Mouse (Mus musculus): ENCODE data around the gene Adprh. TPM values are rescaled to one million over a fixed set of nuclear protein-coding genes. Genes with fewer than 3 reads are reported as not detected.

The Adprh gene
- polyA plus RNA-seq, 1 experiment from 2014 or later: 90.5 TPM

DNA sequence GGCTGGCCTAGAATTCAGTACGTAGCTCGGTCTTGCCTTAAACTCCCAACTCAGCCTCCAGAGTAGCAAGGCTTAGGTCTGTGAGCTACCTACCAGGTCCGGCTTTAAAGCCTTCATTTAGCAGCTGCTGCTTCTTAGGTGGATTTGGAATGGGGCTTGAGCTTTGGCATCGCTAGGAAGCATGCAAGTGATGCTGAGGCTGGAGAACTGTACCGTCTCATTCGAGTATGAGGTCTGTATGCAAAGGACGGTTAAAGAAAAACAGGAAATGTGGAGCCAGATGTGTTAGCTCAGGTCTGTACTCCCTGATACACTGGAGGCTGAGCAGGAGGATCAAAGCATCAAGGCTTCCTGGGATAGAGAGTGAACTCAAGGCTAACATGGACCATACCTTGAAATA, 9.7 kb upstream of the Adprh start:
- 69% methylated on average over 7 of the region's 7 CpGs for WGBS
- Histone ChIP-seq H3K9ac (ENCODE audit: low read length) (no peak overlapping the region), H3K9me3 (ENCODE audit: control insufficient read depth, low read length) (no peaks in the 10 kb centered on the region), H3K4me1 (ENCODE audit: control insufficient read depth in 2 of 2, insufficient read depth in 2 of 2, low read length in 2 of 2) (peaks cover 2% of the 10 kb centered on the region in 2 experiments; a peak in 2 of 4 replicates), H3K27me3 (ENCODE audit: control insufficient read depth, insufficient read depth, low read length) (no peaks in the 10 kb centered on the region), H3K4me2 (ENCODE audit: low read length) (no peak overlapping the region), H3K36me3 (ENCODE audit: control insufficient read depth, insufficient read depth, low read length) (no peaks in the 10 kb centered on the region), H3K4me3 (ENCODE audit: control insufficient read depth in 1 of 2, insufficient read depth in 1 of 2, low read depth in 1 of 2, low read length in 2 of 2) (no peak overlapping the region), H3K27ac (replicated peaks in 1 of 2; ENCODE audit: control insufficient read depth in 1 of 2, insufficient read depth in 1 of 2, low read depth in 2 of 2, low read length in 2 of 2) (no peak overlapping the region)
- no peak for ATAC-seq (ENCODE audit: insufficient number of reproducible peaks, insufficient read depth, low FRiP score, low read depth)

DNA sequence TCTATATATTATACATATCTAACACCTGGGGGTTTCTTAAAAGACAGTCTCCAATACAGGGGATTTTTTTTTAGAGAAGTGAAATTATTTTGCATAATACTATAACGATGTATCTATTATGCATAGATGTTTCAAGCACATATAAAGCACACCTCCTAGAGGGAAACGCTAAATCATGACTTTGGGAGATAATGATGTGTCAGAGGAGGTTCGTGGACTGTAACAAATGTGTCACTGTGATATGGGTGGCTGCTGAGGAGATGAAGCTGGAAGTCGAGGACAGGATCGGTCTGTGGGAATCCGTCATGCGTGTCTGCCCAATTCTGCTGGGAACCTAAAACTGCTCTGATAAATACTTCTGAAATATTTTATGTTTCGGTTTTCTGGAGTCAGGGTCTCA, 9.2 kb upstream of the Adprh start:
- Histone ChIP-seq H3K4me2 (ENCODE audit: low read length) (no peak overlapping the region), H3K4me1 (ENCODE audit: control insufficient read depth in 2 of 2, insufficient read depth in 2 of 2, low read length in 2 of 2) (no peaks in the 10 kb centered on the region), H3K27ac (replicated peaks in 1 of 2; ENCODE audit: control insufficient read depth in 1 of 2, insufficient read depth in 1 of 2, low read depth in 2 of 2, low read length in 2 of 2) (no peak overlapping the region), H3K9ac (ENCODE audit: low read length) (no peak overlapping the region), H3K9me3 (ENCODE audit: control insufficient read depth, low read length) (no peaks in the 10 kb centered on the region), H3K4me3 (ENCODE audit: control insufficient read depth in 1 of 2, insufficient read depth in 1 of 2, low read depth in 1 of 2, low read length in 2 of 2) (no peak overlapping the region), H3K36me3 (ENCODE audit: control insufficient read depth, insufficient read depth, low read length) (no peaks in the 10 kb centered on the region), H3K27me3 (ENCODE audit: control insufficient read depth, insufficient read depth, low read length) (no peaks in the 10 kb centered on the region)
- no peak for ATAC-seq (ENCODE audit: insufficient number of reproducible peaks, insufficient read depth, low FRiP score, low read depth)
- 76% methylated on average over 8 of the region's 8 CpGs for WGBS

DNA sequence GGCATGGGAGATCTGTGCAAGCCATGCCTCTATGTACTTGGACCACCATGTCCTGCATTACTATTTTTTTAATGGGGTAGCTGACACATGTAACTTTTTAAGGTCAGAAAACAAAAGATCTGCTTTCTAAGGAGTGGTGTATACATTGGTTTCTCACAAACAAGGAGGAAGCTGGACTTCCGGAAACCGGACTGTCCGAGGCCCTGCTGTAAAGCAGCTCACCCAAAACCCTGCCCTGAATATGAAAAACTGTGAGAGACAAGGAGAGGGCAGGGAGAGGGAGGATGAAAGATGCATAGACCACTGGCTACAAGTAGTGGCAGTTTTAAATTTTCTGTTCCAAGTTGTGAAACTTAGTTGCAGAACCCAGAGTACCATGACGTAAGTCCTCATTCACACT, 7.5 kb upstream of the Adprh start:
- Histone ChIP-seq H3K9ac (ENCODE audit: low read length) (no peak overlapping the region), H3K27me3 (ENCODE audit: control insufficient read depth, insufficient read depth, low read length) (no peaks in the 10 kb centered on the region), H3K9me3 (ENCODE audit: control insufficient read depth, low read length) (no peaks in the 10 kb centered on the region), H3K4me2 (ENCODE audit: low read length) (no peak overlapping the region), H3K4me3 (ENCODE audit: control insufficient read depth in 1 of 2, insufficient read depth in 1 of 2, low read depth in 1 of 2, low read length in 2 of 2) (no peak overlapping the region), H3K4me1 (ENCODE audit: control insufficient read depth in 2 of 2, insufficient read depth in 2 of 2, low read length in 2 of 2) (no peaks in the 10 kb centered on the region), H3K36me3 (ENCODE audit: control insufficient read depth, insufficient read depth, low read length) (no peaks in the 10 kb centered on the region), H3K27ac (replicated peaks in 1 of 2; ENCODE audit: control insufficient read depth in 1 of 2, insufficient read depth in 1 of 2, low read depth in 2 of 2, low read length in 2 of 2) (no peak overlapping the region)
- WGBS: 88% methylated on average over 4 of the region's 4 CpGs
- no peak for ATAC-seq (ENCODE audit: insufficient number of reproducible peaks, insufficient read depth, low FRiP score, low read depth)

DNA sequence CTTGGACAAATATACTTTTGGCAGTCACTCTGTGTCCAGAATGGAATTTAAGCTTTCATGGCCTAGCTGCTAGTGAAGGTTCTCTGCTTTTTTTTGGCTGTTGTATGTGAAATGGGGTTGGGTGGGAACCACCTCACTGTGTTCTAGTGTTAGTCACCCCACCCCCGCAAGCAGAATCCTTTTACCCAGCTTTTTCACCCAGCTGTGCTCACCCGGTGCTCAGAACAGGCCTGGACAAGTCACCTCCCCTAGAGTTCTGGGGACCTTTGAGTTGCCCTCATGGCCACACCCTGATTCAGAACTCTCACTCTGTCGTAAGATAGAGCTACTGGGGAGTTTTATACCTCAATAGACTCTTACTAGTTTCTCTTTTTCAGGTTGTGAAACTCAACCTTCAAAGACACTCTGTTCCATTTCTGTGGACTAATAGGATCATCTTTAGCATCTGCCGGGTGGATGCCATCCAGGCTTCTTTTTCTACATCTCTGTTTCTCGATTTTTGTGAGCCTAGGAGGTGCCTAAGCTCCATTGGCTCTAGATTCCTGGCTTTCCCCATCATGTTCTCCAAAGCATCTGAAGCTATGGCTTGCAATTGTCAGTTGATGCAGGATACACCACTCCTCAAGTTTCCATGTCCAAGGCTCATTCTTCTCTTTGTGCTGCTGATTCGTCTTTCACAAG, 6.2 kb upstream of the Adprh start:
- Histone ChIP-seq H3K27ac (replicated peaks in 1 of 2; ENCODE audit: control insufficient read depth in 1 of 2, insufficient read depth in 1 of 2, low read depth in 2 of 2, low read length in 2 of 2) (no peak overlapping the region), H3K4me2 (ENCODE audit: low read length) (no peak overlapping the region), H3K9ac (ENCODE audit: low read length) (no peak overlapping the region), H3K36me3 (ENCODE audit: control insufficient read depth, insufficient read depth, low read length) (no peaks in the 10 kb centered on the region), H3K4me1 (ENCODE audit: control insufficient read depth in 2 of 2, insufficient read depth in 2 of 2, low read length in 2 of 2) (no peaks in the 10 kb centered on the region), H3K4me3 (ENCODE audit: control insufficient read depth in 1 of 2, insufficient read depth in 1 of 2, low read depth in 1 of 2, low read length in 2 of 2) (no peak overlapping the region), H3K9me3 (ENCODE audit: control insufficient read depth, low read length) (no peaks in the 10 kb centered on the region), H3K27me3 (ENCODE audit: control insufficient read depth, insufficient read depth, low read length) (no peaks in the 10 kb centered on the region)
- WGBS: 61% methylated on average over 6 of the region's 6 CpGs
- no peak for ATAC-seq (ENCODE audit: insufficient number of reproducible peaks, insufficient read depth, low FRiP score, low read depth)

DNA sequence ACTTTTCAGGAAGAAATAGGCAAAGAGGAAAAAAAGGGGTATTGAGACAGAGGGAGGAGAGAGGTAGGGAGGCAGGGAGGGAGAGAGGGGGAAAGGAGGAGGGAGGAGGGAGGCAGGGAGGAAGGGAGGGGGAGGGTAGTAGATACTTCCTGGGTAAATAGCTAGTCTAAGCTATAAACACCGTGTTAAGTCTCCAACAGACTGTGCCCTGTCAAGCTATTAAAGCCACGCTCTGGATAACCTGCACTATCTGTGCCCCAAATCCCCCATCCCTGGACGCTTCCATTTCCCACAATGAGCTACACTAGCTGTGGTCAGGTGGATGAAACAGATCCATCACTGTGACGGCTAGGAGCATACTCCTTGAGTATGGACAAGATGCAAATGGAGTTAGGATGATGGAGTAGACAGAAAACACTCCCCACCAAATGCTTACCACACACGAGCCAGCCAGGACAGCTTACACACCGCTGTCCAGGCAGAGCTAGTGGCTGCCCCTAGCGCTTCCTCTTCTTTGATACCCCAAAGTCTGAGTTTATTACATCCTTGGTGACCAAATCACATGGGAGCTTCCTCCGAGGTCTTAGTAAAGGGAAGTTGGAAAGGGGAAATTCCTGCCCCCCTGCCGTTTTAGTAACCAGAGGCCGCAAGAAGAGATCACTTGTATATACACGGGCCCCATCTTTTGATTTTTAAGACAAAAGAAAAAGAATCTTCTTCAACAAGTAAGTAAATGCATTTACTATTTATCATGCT, 4.5 kb upstream of the Adprh start:
- no peak for ATAC-seq (ENCODE audit: insufficient number of reproducible peaks, insufficient read depth, low FRiP score, low read depth)
- Histone ChIP-seq H3K4me1 (ENCODE audit: control insufficient read depth in 2 of 2, insufficient read depth in 2 of 2, low read length in 2 of 2) (0 out of 4 replicates have a peak, but pooled peaks cover 0 to 2% of the 10 kb centered on the region in 2 experiments), H3K4me3 (ENCODE audit: control insufficient read depth in 1 of 2, insufficient read depth in 1 of 2, low read depth in 1 of 2, low read length in 2 of 2) (no peak overlapping the region), H3K27ac (replicated peaks in 1 of 2; ENCODE audit: control insufficient read depth in 1 of 2, insufficient read depth in 1 of 2, low read depth in 2 of 2, low read length in 2 of 2) (no peak overlapping the region), H3K9me3 (ENCODE audit: control insufficient read depth, low read length) (no peaks in the 10 kb centered on the region), H3K9ac (ENCODE audit: low read length) (no peak overlapping the region), H3K4me2 (ENCODE audit: low read length) (no peak overlapping the region), H3K27me3 (ENCODE audit: control insufficient read depth, insufficient read depth, low read length) (no peaks in the 10 kb centered on the region), H3K36me3 (ENCODE audit: control insufficient read depth, insufficient read depth, low read length) (no peaks in the 10 kb centered on the region)
- 64% methylated on average over 11 of the region's 11 CpGs for WGBS

DNA sequence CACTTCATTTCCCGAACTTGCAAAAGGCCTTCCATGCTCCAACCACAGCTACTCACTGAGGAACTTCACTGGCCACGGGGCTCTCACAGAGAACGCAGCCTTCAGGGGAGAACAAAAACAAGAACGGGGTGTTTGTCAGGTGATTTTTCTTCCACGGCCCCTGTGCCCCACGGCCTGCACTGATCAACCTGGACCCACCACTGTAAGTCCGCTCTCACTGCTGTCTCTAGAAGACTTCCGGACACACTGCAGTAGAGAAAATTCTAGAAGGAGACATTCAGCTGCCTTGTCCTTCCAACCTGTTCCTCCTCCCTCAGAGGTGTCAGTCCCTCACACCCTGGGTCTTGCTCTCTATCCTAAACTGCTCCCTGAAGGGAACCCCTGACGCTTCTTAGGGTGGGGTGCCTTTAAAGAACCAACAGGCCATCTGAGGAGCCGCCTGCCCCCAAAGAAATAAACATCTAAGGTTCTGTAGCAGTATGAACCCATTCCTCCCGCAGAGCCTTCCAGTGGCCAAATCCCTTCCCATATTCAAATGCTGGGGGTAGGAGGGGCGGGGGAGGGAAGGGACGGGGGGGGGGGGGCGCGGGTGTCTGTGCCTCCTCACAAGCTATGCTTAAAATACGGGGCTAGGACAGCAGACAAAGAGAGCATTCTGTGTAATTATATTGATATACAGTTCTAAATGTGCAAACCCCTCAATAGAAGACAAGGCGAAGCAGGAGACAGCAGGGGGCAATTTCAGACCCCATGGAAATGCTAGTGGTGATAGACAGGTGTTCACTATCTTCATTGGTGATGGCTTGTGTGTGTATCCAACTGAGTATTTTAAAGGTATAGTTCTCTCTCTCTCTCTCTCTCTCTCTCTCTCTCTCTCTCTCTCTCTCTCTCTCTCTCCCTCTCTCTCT, 3.3 kb upstream of the Adprh start, which contains the start of gene Cd80:
Cd80 (plus strand) TSS at position 51 of the 908 bp plus-strand sequence.
- H3K4me2 ChIP-seq (ENCODE audit: low read length): no peak within 1 kb of the TSS
- 0 out of 2 replicates have a peak, but pooled peaks cover under 1% of the 10 kb centered on the region for H3K36me3 ChIP-seq (ENCODE audit: control insufficient read depth, insufficient read depth, low read length)
- H3K9me3 ChIP-seq (ENCODE audit: control insufficient read depth, low read length): no peaks in the 10 kb centered on the region
- no peak within 1 kb of the TSS for H3K27ac ChIP-seq (replicated peaks in 1 of 2; ENCODE audit: control insufficient read depth in 1 of 2, insufficient read depth in 1 of 2, low read depth in 2 of 2, low read length in 2 of 2)
- no peak within 1 kb of the TSS for H3K9ac ChIP-seq (ENCODE audit: low read length)
- 65% methylated on average over 17 of the region's 17 CpGs for WGBS
- no peaks in the 10 kb centered on the region for H3K27me3 ChIP-seq (ENCODE audit: control insufficient read depth, insufficient read depth, low read length)
- H3K4me3 ChIP-seq (ENCODE audit: control insufficient read depth in 1 of 2, insufficient read depth in 1 of 2, low read depth in 1 of 2, low read length in 2 of 2): no peak within 1 kb of the TSS
- ATAC-seq (ENCODE audit: insufficient number of reproducible peaks, insufficient read depth, low FRiP score, low read depth): no peak
- peaks cover 8 to 9% of the 10 kb centered on the region in 2 experiments for H3K4me1 ChIP-seq (ENCODE audit: control insufficient read depth in 2 of 2, insufficient read depth in 2 of 2, low read length in 2 of 2)

DNA sequence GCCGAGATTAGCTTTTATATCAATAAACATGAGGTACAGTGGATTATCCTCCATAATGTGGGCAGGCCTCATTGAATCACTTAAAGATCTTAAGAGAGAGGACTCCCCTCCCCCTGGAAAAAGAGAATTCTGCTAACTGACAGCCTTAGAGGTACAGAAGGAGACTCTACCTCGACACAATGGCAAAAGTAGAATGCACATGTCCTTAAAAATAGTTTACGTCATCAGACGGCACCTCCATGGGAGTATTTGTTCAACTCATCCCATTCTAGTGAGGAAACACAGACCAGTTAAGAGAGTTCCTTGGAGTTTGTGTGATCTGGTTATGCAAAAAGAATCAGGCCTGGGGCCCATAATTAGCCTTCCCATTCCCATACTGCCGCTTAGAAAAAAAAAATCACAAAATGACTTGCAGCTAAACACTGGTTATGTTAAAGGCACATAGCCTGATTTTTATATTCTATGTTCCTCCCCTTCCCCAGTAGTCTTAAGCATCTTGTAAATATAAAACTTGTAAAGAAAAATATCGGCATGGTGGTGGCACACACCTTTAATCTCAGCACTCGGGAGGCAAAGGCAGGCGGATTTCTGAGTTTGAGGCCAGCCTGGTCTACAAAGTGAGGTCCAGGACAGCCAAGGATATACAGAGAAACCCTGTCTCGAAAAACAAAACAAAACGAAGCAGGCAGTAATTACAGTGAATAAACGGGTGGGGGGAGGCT, 2.2 kb upstream of the Adprh start:
- H3K27me3 ChIP-seq (ENCODE audit: control insufficient read depth, insufficient read depth, low read length): no peaks in the 10 kb centered on the region
- H3K36me3 ChIP-seq (ENCODE audit: control insufficient read depth, insufficient read depth, low read length): peaks cover 10% of the 10 kb centered on the region
- no peak overlapping the region for H3K4me2 ChIP-seq (ENCODE audit: low read length)
- H3K4me1 ChIP-seq (ENCODE audit: control insufficient read depth in 2 of 2, insufficient read depth in 2 of 2, low read length in 2 of 2): peaks cover 8 to 9% of the 10 kb centered on the region in 2 experiments
- no peaks in the 10 kb centered on the region for H3K9me3 ChIP-seq (ENCODE audit: control insufficient read depth, low read length)
- no peak for ATAC-seq (ENCODE audit: insufficient number of reproducible peaks, insufficient read depth, low FRiP score, low read depth)
- no peak overlapping the region for H3K4me3 ChIP-seq (ENCODE audit: control insufficient read depth in 1 of 2, insufficient read depth in 1 of 2, low read depth in 1 of 2, low read length in 2 of 2)
- no peak overlapping the region for H3K9ac ChIP-seq (ENCODE audit: low read length)
- WGBS: 69% methylated on average over 11 of the region's 11 CpGs
- no peak overlapping the region for H3K27ac ChIP-seq (replicated peaks in 1 of 2; ENCODE audit: control insufficient read depth in 1 of 2, insufficient read depth in 1 of 2, low read depth in 2 of 2, low read length in 2 of 2)

Measured in heart, embryonic 14.5 days (tissue).